Mouse (Mus musculus) small intestine, adult 2 months (tissue): ENCODE data around the gene Tspan12. TPM values are rescaled to one million over a fixed set of nuclear protein-coding genes. Genes with fewer than 3 reads are reported as not detected.

Source experiments
- H3K27ac ChIP-seq: fragments of 200-500 bp; 2 replicates; pipeline ENCODE4 v1.5.1; 2012; ENCODE audit warnings: low read depth, low read length, control low read depth, inconsistent platforms; ENCODE audit not compliant: insufficient read depth
- H3K27me3 ChIP-seq: fragments of 200-500 bp; 2 replicates; pipeline ENCODE4 v1.6.1; 2012; ENCODE audit warnings: mild to moderate bottlenecking, moderate library complexity, low read length, inconsistent platforms; ENCODE audit not compliant: control insufficient read depth, insufficient read depth
- H3K36me3 ChIP-seq: fragments of 200-500 bp; 2 replicates; pipeline ENCODE4 v1.6.1; 2012; ENCODE audit warnings: mild to moderate bottlenecking, low read length, control low read depth, inconsistent platforms; ENCODE audit not compliant: control insufficient read depth, insufficient read depth
- H3K4me1 ChIP-seq: fragments of 200-500 bp; 2 replicates; pipeline ENCODE4 v1.6.1; 2012; ENCODE audit warnings: low read length, inconsistent platforms, mixed read lengths; ENCODE audit not compliant: control insufficient read depth, insufficient read depth, insufficient read length
- H3K4me3 ChIP-seq: fragments of 200-500 bp; 2 replicates; pipeline ENCODE4 v1.5.1; 2012; ENCODE audit warnings: low read depth, mild to moderate bottlenecking, control low read depth, inconsistent platforms, low read length, moderate library complexity
- CTCF ChIP-seq: fragments of 200-500 bp; IDR thresholded peaks from 2 replicates; pipeline ENCODE4 v1.5.1; 2012; ENCODE audit warnings: low read depth, mild to moderate bottlenecking, control low read depth, inconsistent platforms, low read length, moderate library complexity, mixed read lengths; ENCODE audit not compliant: insufficient replicate concordance, insufficient read length; ENCODE audit errors: extremely low read depth
- POLR2A ChIP-seq: fragments of 200-500 bp; IDR thresholded peaks from 2 replicates; pipeline ENCODE4 v1.6.1; 2012; ENCODE audit warnings: low read depth, mild to moderate bottlenecking, control low read depth, inconsistent platforms, low read length, moderate library complexity
- WGBS: fragments of 180-500 bp; shearing (Covaris S2); methylation state at CpG from one replicate; pipeline ENCODE4 v1.1.7; 2018; 5-methylcytosine and 5-hydroxymethylcytosine counted together
- polyA plus RNA-seq: library from polyadenylated mRNA; depleted of rRNA; stranded (reverse); fragments of >200 nt; gene quantifications from 2 replicates; pipeline ENCODE4 v1.2.3, GENCODE M21; 2012

The Tspan12 gene
- polyA plus RNA-seq, 1 experiment, result 1.3 TPM

DNA sequence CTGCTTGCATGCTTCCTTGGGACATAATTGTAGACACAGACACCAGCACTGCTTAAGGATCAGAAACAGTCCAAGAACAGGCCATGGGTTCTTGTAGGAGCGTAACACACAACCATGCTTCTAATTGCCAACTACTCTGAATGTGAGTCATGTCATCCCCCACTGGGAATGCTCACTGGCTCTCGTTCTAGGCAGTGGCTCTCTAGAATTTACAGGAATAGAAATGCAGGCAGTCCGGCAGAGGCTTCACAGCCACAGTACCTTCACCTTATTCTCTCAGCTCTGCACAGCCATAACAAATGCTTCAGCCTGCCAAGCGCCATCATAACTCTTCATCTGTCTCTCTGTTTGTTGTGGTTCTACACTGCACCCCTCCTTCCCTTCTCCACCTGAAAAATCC lies 23.9 kb downstream of the Tspan12 start:
- WGBS, result 56% methylated on average over 4 of the region's 4 CpGs
- TF ChIP-seq CTCF (no peak), POLR2A (no peak)
- no peak overlapping the region for H3K4me3 ChIP-seq
- H3K27me3 ChIP-seq, result no peaks in the 10 kb centered on the region
- no peak overlapping the region for H3K27ac ChIP-seq
- no peaks in the 10 kb centered on the region for H3K36me3 ChIP-seq
- H3K4me1 ChIP-seq, result peaks cover 10% of the 10 kb centered on the region; the same call in 1 of the 2 replicates

DNA sequence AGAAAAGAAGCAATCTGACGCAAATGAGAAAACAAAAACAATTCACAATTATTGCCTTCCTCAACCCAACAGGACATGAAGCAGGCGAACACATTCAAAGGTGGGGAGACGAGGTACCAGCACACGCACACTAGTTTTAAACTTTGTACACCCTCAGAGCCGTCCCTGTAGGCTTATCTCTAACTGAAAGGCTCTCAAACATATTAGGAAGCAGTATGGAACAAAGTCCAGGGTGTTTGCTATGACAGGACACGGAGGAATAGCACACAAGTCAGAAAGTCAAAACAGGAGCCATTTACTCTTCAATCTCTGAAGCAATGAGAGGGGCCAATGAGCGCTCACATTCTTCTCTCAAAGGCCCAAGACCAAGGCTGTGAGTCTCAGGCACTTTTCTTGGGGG lies 24.3 kb downstream of the Tspan12 start:
- Histone ChIP-seq H3K4me3 (no peak overlapping the region), H3K36me3 (no peaks in the 10 kb centered on the region), H3K27me3 (no peaks in the 10 kb centered on the region), H3K27ac (no peak overlapping the region), H3K4me1 (peaks cover 10% of the 10 kb centered on the region; the same call in 1 of the 2 replicates)
- TF ChIP-seq POLR2A, result no peak
- TF ChIP-seq CTCF, result no peak
- WGBS, result 42% methylated on average over 7 of the region's 7 CpGs

DNA sequence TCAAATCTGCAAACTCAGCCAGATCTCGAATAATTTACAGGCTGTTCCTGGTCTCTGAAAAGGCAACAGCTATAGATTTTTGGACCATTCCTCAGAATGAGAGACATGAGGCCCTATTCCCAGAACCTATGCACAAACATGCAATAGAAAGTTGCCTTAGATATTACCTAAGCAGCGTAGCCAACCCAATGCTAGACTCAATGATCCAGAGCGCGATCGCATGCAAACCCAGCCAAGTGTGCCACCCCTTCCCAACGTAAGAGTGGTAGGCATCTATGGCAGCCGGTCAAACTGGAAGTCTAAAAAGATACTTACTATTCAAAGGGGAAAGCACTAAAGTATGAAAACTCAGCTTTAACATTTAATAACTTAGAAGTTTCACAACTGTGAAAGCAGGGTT lies 28.6 kb downstream of the Tspan12 start:
- no peak overlapping the region for H3K27ac ChIP-seq
- WGBS, result 88% methylated on average over 7 of the region's 7 CpGs

DNA sequence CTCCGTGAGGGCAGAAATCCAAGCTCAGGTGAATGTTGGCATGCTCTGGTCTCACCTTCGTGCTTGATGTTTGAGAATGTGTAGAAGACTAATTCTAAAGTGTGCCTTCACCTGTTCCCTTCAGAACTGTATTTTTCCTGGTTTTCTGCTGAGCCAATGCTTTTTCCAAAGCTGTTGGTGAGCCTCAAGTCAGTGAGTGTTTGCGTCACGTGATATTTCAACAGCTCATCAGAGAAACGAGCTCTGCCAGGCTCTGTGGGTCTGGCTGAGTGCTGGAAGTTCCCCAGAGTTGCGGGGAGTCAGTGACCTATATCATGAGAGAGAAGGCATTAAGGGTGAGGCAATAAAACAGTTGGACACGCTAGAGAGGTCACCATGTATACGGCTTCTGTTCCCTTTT lies 29.0 kb downstream of the Tspan12 start:
- Histone ChIP-seq H3K4me3 (no peak overlapping the region), H3K36me3 (no peaks in the 10 kb centered on the region), H3K27me3 (no peaks in the 10 kb centered on the region), H3K4me1 (peaks cover 4% of the 10 kb centered on the region; the same call in 1 of the 2 replicates), H3K27ac (no peak overlapping the region)
- TF ChIP-seq CTCF (no peak), POLR2A (no peak)
- 60% methylated on average over 8 of the region's 8 CpGs for WGBS

More for the DNA sequence above, 28.6 kb downstream of the Tspan12 start:
- H3K27me3 ChIP-seq, result no peaks in the 10 kb centered on the region
- no peaks in the 10 kb centered on the region for H3K36me3 ChIP-seq
- peaks cover 7% of the 10 kb centered on the region; the same call in 1 of the 2 replicates for H3K4me1 ChIP-seq
- TF ChIP-seq POLR2A, result no peak
- TF ChIP-seq CTCF, result no peak
- H3K4me3 ChIP-seq, result no peak overlapping the region

DNA sequence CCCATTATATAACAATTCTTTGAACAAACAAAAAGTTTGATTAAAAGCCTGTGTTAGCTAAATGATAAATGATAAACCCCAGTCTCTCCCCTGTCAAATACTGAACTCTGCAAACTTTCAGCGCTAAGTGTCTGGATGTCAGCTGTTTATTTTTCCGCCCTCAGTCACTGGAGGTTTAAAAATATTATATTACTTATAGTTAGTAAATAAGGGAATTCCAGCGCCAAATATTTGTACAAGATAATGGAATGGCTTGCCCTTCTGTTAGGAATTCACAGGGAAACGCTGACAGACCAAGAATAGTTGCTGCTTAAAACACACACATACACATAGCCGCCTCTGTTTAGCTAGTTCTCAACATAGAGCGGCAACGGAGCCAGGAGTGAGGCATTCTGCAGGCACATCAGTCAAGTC lies 29.6 kb downstream of the Tspan12 start:
- TF ChIP-seq CTCF (no peak), POLR2A (no peak)
- Histone ChIP-seq H3K27ac (no peak overlapping the region), H3K4me1 (no peaks in the 10 kb centered on the region), H3K4me3 (no peak overlapping the region), H3K27me3 (no peaks in the 10 kb centered on the region), H3K36me3 (no peaks in the 10 kb centered on the region)
- WGBS, result 50% methylated on average over 7 of the region's 7 CpGs

DNA sequence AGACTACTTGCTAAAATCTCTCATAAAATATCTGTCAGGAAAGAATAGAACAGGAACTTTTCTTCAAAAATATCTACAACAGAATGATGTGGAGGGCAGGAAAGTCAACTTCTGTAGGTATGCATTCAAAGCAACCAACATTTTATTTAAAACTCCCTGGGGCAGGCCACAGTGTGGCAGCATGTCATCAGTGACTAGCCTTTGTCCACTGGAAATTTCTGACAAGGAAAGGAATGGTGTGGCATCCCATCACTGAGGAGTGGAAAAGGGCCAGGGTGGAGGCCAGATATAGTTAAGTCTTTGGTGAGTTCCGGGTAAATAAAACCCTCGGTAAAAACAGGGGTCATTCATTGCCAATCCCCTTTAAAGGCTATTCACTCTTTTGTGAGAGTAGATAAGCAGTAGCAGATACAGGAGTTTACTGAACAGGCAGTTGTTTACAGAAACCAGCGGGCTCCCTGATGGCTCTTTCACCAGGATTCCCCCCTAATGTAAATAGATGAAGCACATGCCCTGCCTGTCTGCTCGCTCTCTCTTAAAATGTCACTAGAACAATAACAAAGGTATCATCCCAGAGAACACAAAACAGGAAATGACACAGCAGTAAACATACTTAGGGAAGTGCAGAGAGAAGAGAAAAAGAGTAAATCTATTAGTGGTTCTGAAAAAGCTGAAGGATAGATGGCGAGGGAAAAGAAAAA lies 34.1 kb downstream of the Tspan12 start:
- Histone ChIP-seq H3K27me3 (no peaks in the 10 kb centered on the region), H3K4me1 (no peaks in the 10 kb centered on the region), H3K36me3 (peaks cover 3% of the 10 kb centered on the region; the same call in 1 of the 2 replicates), H3K27ac (no peak overlapping the region), H3K4me3 (no peak overlapping the region)
- TF ChIP-seq CTCF (no peak), POLR2A (no peak)
- 30% methylated on average over 5 of the region's 5 CpGs for WGBS

DNA sequence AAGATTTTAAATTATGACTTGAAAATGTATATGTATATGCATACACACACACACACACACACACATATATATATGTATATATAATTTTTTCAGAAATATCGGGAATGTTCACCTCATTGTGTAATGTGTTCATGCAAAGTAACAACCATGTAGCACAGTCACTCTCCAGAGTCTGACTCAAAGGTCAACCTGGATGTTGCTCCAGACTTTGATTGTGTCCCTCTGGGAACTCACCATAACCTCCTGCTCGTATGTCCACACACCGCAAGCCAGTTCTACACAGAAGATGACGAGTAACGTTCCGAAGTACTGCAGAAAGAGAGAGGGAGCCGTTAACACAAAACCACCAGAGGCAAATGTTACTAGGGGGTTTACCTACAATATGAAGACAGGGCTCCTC lies 46.3 kb downstream of the Tspan12 start:
- H3K4me1 ChIP-seq, result no peaks in the 10 kb centered on the region
- H3K27me3 ChIP-seq, result no peaks in the 10 kb centered on the region
- TF ChIP-seq POLR2A, result no peak
- no peak for TF ChIP-seq CTCF
- 82% methylated on average over 7 of the region's 7 CpGs for WGBS
- no peaks in the 10 kb centered on the region for H3K36me3 ChIP-seq
- H3K27ac ChIP-seq, result no peak overlapping the region
- H3K4me3 ChIP-seq, result no peak overlapping the region
